Mouse (Mus musculus) CH12.LX (cell line): ENCODE measurements at regions not wholly inside any gene's neighbourhood (a gene's known extent, or its start where the extent isn't known, plus 50 kb on each side); places are given as distances from the start of the nearest gene placed in this dataset.

Source experiments
- CTCF ChIP-seq, 2 experiments: IDR thresholded peaks in 1 of 2; conservative IDR thresholded peaks in 1 of 2; 2 replicates each; pipeline ENCODE4 v1.5.1; 2011 to 2012; ENCODE audit warnings: low read depth in 2 of 2, low read length in 2 of 2, improper control_type of control experiment in 1 of 2, inconsistent platforms in 1 of 2, mild to moderate bottlenecking in 1 of 2, moderate library complexity in 1 of 2
- HCFC1 ChIP-seq: IDR thresholded peaks from 2 replicates; pipeline ENCODE4 v1.6.1; 2012; ENCODE audit warnings: low read depth, mild to moderate bottlenecking, inconsistent platforms, low read length, improper control_type of control experiment
- MAFK ChIP-seq: IDR thresholded peaks from 2 replicates; pipeline ENCODE4 v1.6.1; 2011; ENCODE audit warnings: low read length, improper control_type of control experiment; ENCODE audit not compliant: insufficient replicate concordance
- MYC ChIP-seq: IDR thresholded peaks from 2 replicates; pipeline ENCODE4 v1.6.1; 2011; ENCODE audit warnings: low read depth, mild to moderate bottlenecking, improper control_type of control experiment, low read length
- POLR2A ChIP-seq: IDR thresholded peaks from 2 replicates; pipeline ENCODE4 v1.6.1; 2011; ENCODE audit warnings: low read depth, mild to moderate bottlenecking, improper control_type of control experiment, low read length
- ZNF384 ChIP-seq: IDR thresholded peaks from 2 replicates; pipeline ENCODE4 v1.6.1; 2012; ENCODE audit warnings: low read depth, low read length, improper control_type of control experiment, inconsistent platforms

DNA sequence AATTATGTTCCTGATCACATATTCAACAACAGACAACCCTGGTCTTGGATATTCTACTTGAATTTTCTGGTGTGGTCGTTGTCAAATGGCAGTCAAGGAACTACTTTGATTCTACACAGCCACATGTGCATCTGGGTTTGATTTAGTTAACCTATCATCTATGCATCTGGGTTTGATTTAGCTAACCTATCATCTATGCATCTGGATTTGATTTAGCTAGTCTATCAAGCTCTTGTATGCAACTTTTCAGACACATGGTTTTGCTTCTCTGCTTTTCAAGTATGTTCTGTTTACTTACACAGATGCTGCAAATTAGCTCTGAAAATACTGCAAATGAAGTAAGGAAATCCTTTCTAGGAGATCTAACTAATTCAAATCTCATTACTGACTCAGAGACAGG lies 117.4 kb upstream of the Otud4 start:
- TF ChIP-seq ZNF384 = no peak
- TF ChIP-seq CTCF (conservative IDR thresholded peaks at IDR 0.05 in 1 of 2, IDR thresholded peaks at IDR 0.05 in 1 of 2; ENCODE audit: low read depth in 2 of 2, low read length in 2 of 2) = no peak
- TF ChIP-seq POLR2A = no peak
- peak; percentile 56; the same call in 1 of the 2 replicates for TF ChIP-seq HCFC1
- TF ChIP-seq MYC = no peak
- no peak for TF ChIP-seq MAFK
